Comparison of ENCODE assay signal across 13 mouse cellular contexts in the genomic region with DNA sequence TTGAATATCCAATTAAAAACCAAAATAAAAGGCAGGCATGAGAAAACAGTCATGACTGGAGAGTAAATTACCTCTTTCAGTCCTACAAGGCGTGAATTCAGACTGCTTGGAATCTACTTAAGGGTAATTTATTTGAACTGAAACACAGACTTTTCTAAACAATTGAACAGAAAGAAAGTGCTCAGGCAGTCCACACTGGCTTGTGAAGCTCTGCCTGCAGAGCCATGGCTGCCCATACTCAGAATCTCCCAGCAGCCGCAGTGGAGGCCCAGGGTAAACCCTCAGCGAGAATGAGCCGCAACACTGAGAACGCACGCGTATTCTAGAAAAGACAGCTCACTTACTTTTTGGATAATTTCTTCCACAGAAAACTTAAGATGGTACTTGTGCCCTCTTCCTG. TPM values are rescaled to one million over a fixed set of nuclear protein-coding genes. Genes with fewer than 3 reads are reported as not detected.
DNase-seq lines count a peak whose midpoint lies in the region; ATAC-seq lines count a peak whose summit lies in the region.
"Had no signal": no experiment of that assay in that cellular context is flagged by ENCODE, and none has a peak within 500 bp of the region (broad histone marks: within the 10 kb centered on the region; RNA-seq: fewer than 3 reads in every experiment).

No protein-coding gene starts in this region.

- H3K4me2 ChIP-seq in heart, embryonic 13.5 days, result peak overlapping the region; percentile 88
- peak overlapping the region; percentile 80 for H3K4me2 ChIP-seq in lung, embryonic 16.5 days (ENCODE audit: low read depth, low read length)
- H3K4me2 ChIP-seq in limb, embryonic 11.5 days (ENCODE audit: low read depth, severe bottlenecking), result peak overlapping the region; percentile 72; the same call in 1 of the 2 replicates
- peak overlapping the region; percentile 83; the same call in 1 of the 2 replicates for H3K4me2 ChIP-seq in stomach, embryonic 15.5 days

- H3K4me3 ChIP-seq in heart, embryonic 13.5 days, result peak overlapping the region; percentile 74
- peak overlapping the region; percentile 62 for H3K4me3 ChIP-seq in lung, embryonic 16.5 days (ENCODE audit: low read length)
- no peak overlapping the region for H3K4me3 ChIP-seq in limb, embryonic 11.5 days (ENCODE audit: low read depth, low read length)
- no peak overlapping the region for H3K4me3 ChIP-seq in stomach, embryonic 15.5 days (replicated peaks)

- H3K27ac ChIP-seq in heart, embryonic 13.5 days (replicated peaks), result no peak overlapping the region
- H3K27ac ChIP-seq in lung, embryonic 16.5 days (ENCODE audit: low read length), result no peak overlapping the region
- no peak overlapping the region for H3K27ac ChIP-seq in limb, embryonic 11.5 days (replicated peaks; ENCODE audit: low read depth, low read length)
- H3K27ac ChIP-seq in stomach, embryonic 15.5 days, result no peak overlapping the region
- H3K27ac ChIP-seq: embryonic facial prominence, embryonic 15.5 days had no signal

- H3K9me3 ChIP-seq in heart, embryonic 13.5 days, result no peaks in the 10 kb centered on the region
- H3K9me3 ChIP-seq in lung, embryonic 16.5 days (ENCODE audit: control insufficient read depth, low read length), result no peaks in the 10 kb centered on the region
- H3K9me3 ChIP-seq in limb, embryonic 11.5 days (ENCODE audit: control insufficient read depth, low read length), result no peaks in the 10 kb centered on the region
- no peaks in the 10 kb centered on the region for H3K9me3 ChIP-seq in stomach, embryonic 15.5 days
- H3K9me3 ChIP-seq: embryonic facial prominence, embryonic 15.5 days had no signal

- peaks cover 25% of the 10 kb centered on the region for H3K4me1 ChIP-seq in heart, embryonic 13.5 days
- H3K4me1 ChIP-seq in lung, embryonic 16.5 days (replicated peaks; ENCODE audit: control insufficient read depth, insufficient read depth, low read length), result peaks cover 4% of the 10 kb centered on the region; the same call in 1 of the 2 replicates
- 0 out of 2 replicates have a peak, but pooled peaks cover 3% of the 10 kb centered on the region for H3K4me1 ChIP-seq in limb, embryonic 11.5 days (ENCODE audit: control insufficient read depth, insufficient read depth, low read length)
- peaks cover 5% of the 10 kb centered on the region; the same call in 1 of the 2 replicates for H3K4me1 ChIP-seq in stomach, embryonic 15.5 days

- DNase-seq in heart, postnatal 25 days (ENCODE audit: low spot score), result no peak
- no peak for DNase-seq in lung, postnatal 25 days (ENCODE audit: low spot score)
- no peak for DNase-seq in limb, embryonic 11.5 days (ENCODE audit: low spot score)
- DNase-seq in spleen, postnatal 4 days (ENCODE audit: low spot score in 2 of 2), result no peak
- DNase-seq in cerebellum, adult 9-10 months, result no peak
- DNase-seq: adrenal gland, postnatal 14 days; gastrocnemius, postnatal 36 days; kidney, adult 8-10 months; lung, postnatal 14 days had no signal

- no peak for ATAC-seq in heart, embryonic 13.5 days (ENCODE audit: extremely low read depth, insufficient number of reproducible peaks, low FRiP score, low TSS enrichment)
- no peak for ATAC-seq in lung, embryonic 16.5 days (ENCODE audit: low read depth)
- ATAC-seq in limb, embryonic 11.5 days (ENCODE audit: insufficient number of reproducible peaks, low FRiP score, low TSS enrichment, low read depth), result no peak
- ATAC-seq in stomach, embryonic 15.5 days (ENCODE audit: insufficient read depth, low FRiP score, low read depth), result no peak

- intact Hi-C loops in heart, postnatal 25 days (cut with DNase I), result loop anchor here (5.0 kb wide), 1 partner anchor 120 kb away; a partner anchor contains a TSS

- H3K9ac ChIP-seq in heart, embryonic 13.5 days, result no peak overlapping the region
- H3K9ac ChIP-seq in lung, embryonic 16.5 days (ENCODE audit: low read length), result peak overlapping the region; percentile 21; the same call in 1 of the 2 replicates
- H3K9ac ChIP-seq in limb, embryonic 11.5 days (ENCODE audit: low read length), result no peak overlapping the region
- no peak overlapping the region for H3K9ac ChIP-seq in stomach, embryonic 15.5 days
- H3K9ac ChIP-seq: embryonic facial prominence, embryonic 15.5 days had no signal

- H3K27me3 ChIP-seq in heart, embryonic 13.5 days (replicated peaks), result no peaks in the 10 kb centered on the region
- no peaks in the 10 kb centered on the region for H3K27me3 ChIP-seq in lung, embryonic 16.5 days (ENCODE audit: control insufficient read depth, insufficient read depth, low read depth, low read length)
- H3K27me3 ChIP-seq in limb, embryonic 11.5 days (ENCODE audit: control insufficient read depth, insufficient read depth, low read length), result no peaks in the 10 kb centered on the region
- H3K27me3 ChIP-seq in stomach, embryonic 15.5 days (replicated peaks), result no peaks in the 10 kb centered on the region
- H3K27me3 ChIP-seq: embryonic facial prominence, embryonic 15.5 days had no signal

- WGBS in heart, embryonic 13.5 days, result 87% methylated on average over 7 of the region's 7 CpGs
- WGBS in lung, embryonic 16.5 days, result 67% methylated on average over 7 of the region's 7 CpGs
- WGBS in limb, embryonic 11.5 days, result 87% methylated on average over 7 of the region's 7 CpGs
- 81% methylated on average over 7 of the region's 7 CpGs for WGBS in stomach, embryonic 15.5 days

- peaks cover 49% of the 10 kb centered on the region for H3K36me3 ChIP-seq in heart, embryonic 13.5 days
- peaks cover 26% of the 10 kb centered on the region for H3K36me3 ChIP-seq in lung, embryonic 16.5 days (ENCODE audit: control insufficient read depth, insufficient read depth, low read length)
- H3K36me3 ChIP-seq in limb, embryonic 11.5 days (ENCODE audit: control insufficient read depth, insufficient read depth, low read length), result peaks cover 11% of the 10 kb centered on the region; the same call in 1 of the 2 replicates
- H3K36me3 ChIP-seq in stomach, embryonic 15.5 days, result peaks cover 14% of the 10 kb centered on the region

RNA-seq across cellular contexts. Expression of a gene that starts 1.7 kb away (rescaled TPM):
- polyA plus RNA-seq in heart, embryonic 13.5 days (2015; fragmentation: Nextera tagmentation; extraction: Ambion mirVana), result 62.4 and 64.3 TPM in 2 replicates
- 1 to 10 TPM; 6.5 TPM for total RNA-seq in heart, postnatal 25 days (2021)
- polyA plus RNA-seq in lung, embryonic 16.5 days (2015; fragmentation: Nextera tagmentation; extraction: Ambion mirVana), result 185 and 190 TPM in 2 replicates
- 119 and 125 TPM in 2 replicates for polyA plus RNA-seq in limb, embryonic 11.5 days (2014; fragmentation: Nextera tagmentation; extraction: Ambion mirVana)
- 97.4 and 104 TPM in 2 replicates for polyA plus RNA-seq in stomach, embryonic 15.5 days (2015; fragmentation: Nextera tagmentation; extraction: Ambion mirVana)

RNA-seq across cellular contexts. Expression of a gene that starts 32.1 kb away (rescaled TPM):
- 97.6 and 106 TPM in 2 replicates for polyA plus RNA-seq in heart, embryonic 13.5 days (2015; fragmentation: Nextera tagmentation; extraction: Ambion mirVana)
- total RNA-seq in heart, postnatal 25 days (2021), result 100 to 1,000 TPM; 226 to 229 TPM
- 37.7 and 42.3 TPM in 2 replicates for polyA plus RNA-seq in lung, embryonic 16.5 days (2015; fragmentation: Nextera tagmentation; extraction: Ambion mirVana)
- polyA plus RNA-seq in limb, embryonic 11.5 days (2014; fragmentation: Nextera tagmentation; extraction: Ambion mirVana), result 55.4 and 60.5 TPM in 2 replicates
- polyA plus RNA-seq in stomach, embryonic 15.5 days (2015; fragmentation: Nextera tagmentation; extraction: Ambion mirVana), result 40.3 and 45.0 TPM in 2 replicates

RNA-seq across cellular contexts. Expression of a gene that starts 53.3 kb away (rescaled TPM):
- polyA plus RNA-seq in heart, embryonic 13.5 days (2015; fragmentation: Nextera tagmentation; extraction: Ambion mirVana), result 1.0 and 1.1 TPM in 2 replicates
- under 1 TPM; 0.53 to 0.62 TPM for total RNA-seq in heart, postnatal 25 days (2021)
- 5.1 and 5.2 TPM in 2 replicates for polyA plus RNA-seq in lung, embryonic 16.5 days (2015; fragmentation: Nextera tagmentation; extraction: Ambion mirVana)
- 9.8 TPM in 2 replicates for polyA plus RNA-seq in limb, embryonic 11.5 days (2014; fragmentation: Nextera tagmentation; extraction: Ambion mirVana)
- 1.7 and 2.4 TPM in 2 replicates for polyA plus RNA-seq in stomach, embryonic 15.5 days (2015; fragmentation: Nextera tagmentation; extraction: Ambion mirVana)

Comparison
In these comparisons a context has a peak if more than half of its experiments do, and no peak if none do; other contexts are left out.
1. H3K4me3 ChIP-seq: peak in heart, embryonic 13.5 days (single experiment) and lung, embryonic 16.5 days (single experiment); none in limb, embryonic 11.5 days (single experiment) and stomach, embryonic 15.5 days (single experiment).
2. Peak in every context shown above with its lines, with median percentiles within 50 percentile points of each other: H3K4me2 ChIP-seq.